Mouse (Mus musculus) regulatory T cell (primary cell): ENCODE measurements around the gene Pidd1.

Source experiments
- in situ Hi-C: fragments of 300-600 bp; cut with MboI, MseI; formaldehyde crosslinking; loops from one replicate; pipeline ENCODE4 v1.15.1; 2025; ENCODE audit warnings: high pct_unique_total_duplicates

Gene Pidd1

GRCm38 (mm10) chr7:141443828-141444237 lies at the start of gene Pidd1:
Gene Pidd1 (minus strand): TSS chr7:141444025.
- in situ Hi-C loops = no loop called here

DNA sequence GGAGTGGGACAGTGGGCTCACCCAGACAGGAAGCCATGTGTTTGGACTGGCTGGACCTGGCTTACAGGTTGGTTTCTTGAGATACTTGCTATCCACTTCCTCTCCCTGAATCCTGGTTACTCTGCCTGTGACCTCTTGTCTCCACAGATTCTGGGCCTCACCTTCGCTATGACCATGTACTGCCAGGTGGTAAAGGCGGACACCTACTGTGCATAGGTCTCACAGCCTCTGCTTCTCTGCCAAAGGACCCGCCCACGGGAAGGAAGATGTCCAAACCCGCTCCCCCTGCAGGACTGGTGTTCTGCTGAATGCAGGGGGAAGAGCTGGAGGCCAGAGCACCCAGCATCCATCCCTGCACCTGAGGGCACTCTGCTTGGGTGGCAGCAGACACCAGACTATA lies 48.9 kb upstream of the Pidd1 start:
- in situ Hi-C loops = loop anchor here (25.0 kb wide), 2 partner anchors 170 to 395 kb away; partner anchors contain the start of gene Muc6

DNA sequence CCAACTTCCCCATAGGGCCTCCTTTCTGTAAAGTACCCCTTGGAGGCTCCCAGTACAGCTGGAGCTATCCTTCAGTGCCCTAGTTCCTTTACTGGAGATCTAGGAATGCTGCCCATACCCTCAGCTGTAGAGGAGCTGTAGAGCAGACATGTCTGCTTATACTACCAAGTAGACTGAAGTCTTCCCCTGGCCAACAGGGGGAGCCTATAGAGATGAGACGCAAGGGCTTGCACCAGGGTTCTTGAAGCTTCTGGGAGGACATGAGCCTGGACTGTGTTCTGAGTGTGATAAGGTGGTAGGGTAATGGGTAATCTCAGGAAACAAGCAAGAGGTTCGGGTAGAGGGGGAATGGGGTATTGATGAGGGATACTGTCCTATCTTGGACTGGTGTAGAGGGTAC lies 47.3 kb upstream of the Pidd1 start:
- in situ Hi-C loops = loop anchor here (25.0 kb wide), 2 partner anchors 171 to 396 kb away; partner anchors contain the start of gene Muc6

DNA sequence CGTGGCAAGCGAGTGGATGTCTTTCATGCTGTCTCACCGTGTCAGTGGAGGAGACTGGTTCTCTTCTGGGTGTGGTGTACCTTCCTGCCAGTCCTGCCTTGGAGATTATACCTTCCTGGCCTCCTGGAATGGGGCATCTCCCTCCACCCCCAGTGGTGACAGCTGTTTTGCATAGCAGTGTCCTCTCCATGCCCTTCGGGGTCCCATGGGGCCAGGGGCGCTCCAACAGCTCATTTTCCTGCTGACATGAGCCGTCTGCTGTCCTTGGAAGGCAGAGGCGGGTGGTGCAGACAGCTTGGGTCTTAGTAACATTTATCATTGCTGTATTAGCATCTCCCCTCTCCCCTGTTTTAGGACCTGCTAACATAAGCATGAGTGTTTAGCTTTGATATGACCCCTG lies 43.3 kb upstream of the Pidd1 start:
- in situ Hi-C loops = loop anchor here (5.0 to 25.0 kb wide), 3 partner anchors 40 to 400 kb away; partner anchors contain the start of gene Muc6

DNA sequence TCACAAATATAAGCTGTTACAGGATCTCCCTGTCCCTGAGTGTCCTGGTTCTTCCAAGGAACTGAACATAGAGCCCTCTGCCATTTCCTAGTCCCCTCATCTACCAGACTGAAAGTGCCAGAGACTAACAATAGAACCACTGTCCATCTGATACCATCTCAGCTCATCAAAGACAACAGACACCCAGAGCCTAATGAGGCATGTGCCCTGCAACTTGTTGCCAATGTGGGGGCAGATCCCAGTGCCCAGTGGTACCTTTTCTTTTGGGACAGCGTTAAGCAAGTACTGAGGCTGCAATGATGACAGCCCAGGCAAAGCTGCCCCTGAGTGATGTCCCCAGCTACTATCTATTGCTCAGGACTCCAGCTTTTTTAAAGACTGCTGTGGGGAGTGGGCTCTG lies 42.4 kb upstream of the Pidd1 start:
- in situ Hi-C loops = loop anchor here (5.0 to 25.0 kb wide), 3 partner anchors 41 to 401 kb away; partner anchors contain the start of gene Muc6

GRCm38 (mm10) chr7:141485606-141486005 lies 41.8 kb upstream of the Pidd1 start:
- in situ Hi-C loops = loop anchor here (5.0 to 25.0 kb wide), 3 partner anchors 42 to 402 kb away; partner anchors contain the start of gene Muc6

- in situ Hi-C loops = loop anchor here (5.0 to 25.0 kb wide), 3 partner anchors 42 to 402 kb away; partner anchors contain the start of gene Muc6
These were observed 41.4 kb upstream of the Pidd1 start for GRCm38 (mm10) chr7:141485186-141485585.

DNA sequence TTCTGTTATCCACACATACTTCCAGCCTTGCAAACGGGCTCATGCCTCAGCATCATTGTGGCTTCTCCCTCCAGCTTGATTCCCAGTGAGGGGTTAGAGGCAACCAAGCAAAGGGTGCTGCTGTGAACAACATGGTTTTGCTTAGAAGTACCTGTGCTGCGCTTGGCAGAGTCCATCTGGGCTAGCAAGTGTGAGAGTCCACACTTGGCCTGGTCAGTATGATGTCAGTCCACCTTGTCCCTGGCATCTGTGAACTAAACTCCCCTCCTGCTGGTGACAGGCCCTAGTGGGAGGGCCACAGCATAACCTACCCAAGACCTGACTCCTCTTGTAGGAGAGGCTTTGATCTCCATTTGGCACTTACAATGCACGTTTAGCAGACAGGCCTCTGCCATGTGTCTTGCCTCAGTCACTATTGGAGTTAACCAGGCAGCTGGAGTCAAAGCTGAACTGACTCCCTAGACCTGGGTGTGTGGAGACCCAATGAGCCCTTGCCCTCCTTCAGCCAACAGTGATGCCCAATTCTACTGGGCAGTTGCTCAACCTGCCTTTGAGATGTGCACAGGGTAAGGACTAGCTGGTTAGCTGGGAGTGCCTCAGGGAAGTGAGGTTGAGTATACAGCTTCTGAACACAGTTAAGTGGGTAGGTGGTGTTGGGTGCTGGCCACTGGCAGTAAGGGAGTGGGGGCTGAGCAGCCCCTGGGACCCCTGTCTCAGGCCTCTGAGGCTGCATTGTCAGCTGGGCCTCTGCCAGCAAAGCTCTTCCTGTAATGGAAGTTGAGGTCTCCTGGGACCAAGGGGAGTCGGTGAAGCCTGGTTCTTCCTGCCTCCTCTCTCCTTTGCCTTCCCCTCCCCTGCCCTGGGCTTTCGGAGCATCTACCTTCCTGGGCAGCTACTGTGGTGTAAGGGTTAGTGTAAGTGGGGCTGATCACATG lies 40.6 kb upstream of the Pidd1 start:
- in situ Hi-C loops = loop anchor here (5.0 to 25.0 kb wide), 3 partner anchors 43 to 403 kb away; partner anchors contain the start of gene Muc6

- in situ Hi-C loops = loop anchor here (25.0 kb wide), 2 partner anchors 179 to 404 kb away; partner anchors contain the start of gene Muc6
These were observed 39.4 kb upstream of the Pidd1 start for GRCm38 (mm10) chr7:141483114-141483653.

DNA sequence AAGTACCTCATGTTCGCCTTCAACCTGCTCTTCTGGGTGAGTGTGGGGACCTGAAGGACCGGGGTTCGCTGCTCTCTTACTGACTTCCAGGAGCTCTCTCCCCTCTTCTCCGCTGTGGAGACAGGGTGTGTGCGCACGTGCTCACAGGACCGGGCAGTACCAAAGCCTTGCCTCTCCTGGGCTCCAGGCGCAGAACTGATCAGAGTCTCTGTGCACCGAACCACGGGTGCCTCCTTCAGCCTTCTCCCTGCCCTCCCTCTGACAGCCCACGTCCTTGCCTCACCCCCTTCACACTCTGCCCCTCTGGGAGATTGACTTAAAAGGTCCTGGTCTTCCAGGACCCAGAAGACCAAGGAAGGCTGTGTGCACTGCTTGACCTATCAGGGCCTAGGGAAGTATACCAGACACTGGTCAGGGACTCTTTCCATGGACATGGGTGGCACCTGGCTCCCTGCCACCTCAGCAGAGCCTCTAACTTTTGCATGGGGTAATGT lies 38.8 kb upstream of the Pidd1 start:
- in situ Hi-C loops = loop anchor here (25.0 kb wide), 2 partner anchors 180 to 405 kb away; partner anchors contain the start of gene Muc6

- in situ Hi-C loops = loop anchor here (25.0 kb wide), 2 partner anchors 181 to 406 kb away; partner anchors contain the start of gene Muc6
These were observed 37.9 kb upstream of the Pidd1 start for GRCm38 (mm10) chr7:141481498-141482401.

DNA sequence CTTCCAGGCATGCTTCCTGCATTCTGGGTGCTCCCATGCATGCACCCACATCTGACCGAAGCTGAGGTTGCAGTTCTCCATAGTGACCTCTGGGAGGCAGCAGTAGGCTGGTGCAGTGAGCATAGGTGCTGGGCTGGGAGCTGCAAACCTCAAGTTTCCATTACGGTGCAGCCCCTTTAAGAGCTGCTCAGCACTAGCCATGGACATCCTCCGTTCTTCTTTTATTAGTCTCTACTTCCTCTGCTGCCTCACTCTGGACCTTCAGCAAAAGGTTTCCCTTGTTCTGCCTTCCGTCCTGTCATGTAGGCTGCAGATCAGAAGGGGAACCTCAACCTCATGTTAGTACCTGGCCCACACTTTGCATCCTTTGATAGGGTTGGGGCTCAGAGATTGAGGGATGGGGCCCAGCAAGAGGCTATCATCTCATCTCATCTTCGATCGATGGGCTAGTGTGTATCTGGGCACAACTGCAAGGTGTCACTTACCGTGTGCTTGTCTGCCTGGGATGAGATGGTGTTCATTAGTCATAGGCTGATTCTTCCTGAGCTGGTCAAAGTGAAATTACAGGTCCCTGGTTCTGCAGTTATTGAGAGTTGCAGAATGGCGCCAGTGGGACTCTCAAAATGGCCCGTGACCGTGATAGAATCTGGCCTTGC lies 37.1 kb upstream of the Pidd1 start:
- in situ Hi-C loops = loop anchor here (25.0 kb wide), 2 partner anchors 181 to 406 kb away; partner anchors contain the start of gene Muc6

DNA sequence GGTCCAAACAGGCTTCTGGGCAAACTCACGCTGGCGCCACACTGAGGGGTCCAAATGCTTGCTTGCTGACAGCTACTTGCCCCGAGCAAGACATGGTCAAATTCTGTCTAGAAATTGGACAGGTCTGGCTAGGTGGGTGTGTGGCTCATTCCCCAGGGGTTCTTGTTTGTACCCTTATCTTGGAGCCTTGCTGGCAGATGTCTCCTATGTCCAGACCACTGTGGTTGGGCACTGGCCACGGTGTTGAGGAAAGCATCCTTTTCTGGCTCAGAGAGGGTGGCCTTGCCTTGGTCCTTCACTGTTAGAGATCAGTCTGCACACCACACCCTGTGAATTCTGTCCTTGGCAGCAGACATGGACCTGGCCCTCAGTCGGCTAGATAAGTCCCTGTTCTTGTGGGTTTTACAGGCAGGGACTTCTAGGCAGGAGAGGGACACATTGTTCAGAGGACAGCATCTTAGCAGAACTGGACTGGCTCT lies 34.5 kb upstream of the Pidd1 start:
- in situ Hi-C loops = loop anchor here (25.0 kb wide), 2 partner anchors 184 to 409 kb away; partner anchors contain the start of gene Muc6

- in situ Hi-C loops = loop anchor here (25.0 kb wide), 2 partner anchors 185 to 410 kb away; partner anchors contain the start of gene Muc6
These were observed 33.9 kb upstream of the Pidd1 start for GRCm38 (mm10) chr7:141477578-141478269.

DNA sequence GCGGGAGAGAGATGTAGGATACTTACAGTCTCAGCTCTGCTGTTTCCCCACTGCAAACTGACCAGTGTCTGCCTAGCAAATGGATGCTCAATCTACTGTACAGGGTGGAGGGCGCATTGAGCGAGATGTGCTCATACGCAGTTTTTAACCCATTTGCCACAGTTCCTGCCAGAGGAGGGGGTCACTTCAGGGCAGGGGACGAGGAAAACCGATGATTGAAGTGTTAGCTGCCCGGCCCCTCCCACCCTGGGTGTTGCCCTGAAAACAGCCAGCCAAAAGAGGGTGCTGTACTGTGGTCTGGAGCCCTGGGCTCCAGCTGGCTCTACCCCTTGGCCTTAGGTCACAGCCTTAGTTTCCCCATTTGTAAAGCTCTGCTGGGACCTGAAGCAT lies 33.2 kb upstream of the Pidd1 start:
- in situ Hi-C loops = loop anchor here (25.0 kb wide), 2 partner anchors 185 to 410 kb away; partner anchors contain the start of gene Muc6

- in situ Hi-C loops = loop anchor here (25.0 kb wide), 2 partner anchors 186 to 411 kb away; partner anchors contain the start of gene Muc6
These were observed 32.6 kb upstream of the Pidd1 start for GRCm38 (mm10) chr7:141476226-141476980.

DNA sequence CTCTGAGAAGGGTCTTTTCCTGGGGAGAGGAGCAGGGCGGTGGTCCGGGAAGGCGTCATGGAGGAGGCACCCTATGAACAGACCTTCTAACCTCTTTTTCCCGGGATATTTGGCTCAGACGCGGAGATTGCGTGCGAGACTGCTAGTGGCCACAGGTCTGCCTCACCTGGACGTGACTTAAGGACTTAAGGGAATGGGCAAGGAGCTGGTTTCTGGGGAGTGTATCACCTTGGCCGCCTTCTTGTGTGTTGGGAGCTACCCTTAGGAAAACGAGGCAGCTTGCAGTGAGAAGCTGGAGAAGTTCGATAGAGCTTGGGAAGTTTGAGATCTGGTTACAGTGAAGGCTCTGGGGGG lies 32.0 kb upstream of the Pidd1 start:
- in situ Hi-C loops = loop anchor here (25.0 kb wide), 2 partner anchors 187 to 412 kb away; partner anchors contain the start of gene Muc6
